Mouse (Mus musculus): ENCODE measurements around the gene Nifk.

The Nifk gene

DNA sequence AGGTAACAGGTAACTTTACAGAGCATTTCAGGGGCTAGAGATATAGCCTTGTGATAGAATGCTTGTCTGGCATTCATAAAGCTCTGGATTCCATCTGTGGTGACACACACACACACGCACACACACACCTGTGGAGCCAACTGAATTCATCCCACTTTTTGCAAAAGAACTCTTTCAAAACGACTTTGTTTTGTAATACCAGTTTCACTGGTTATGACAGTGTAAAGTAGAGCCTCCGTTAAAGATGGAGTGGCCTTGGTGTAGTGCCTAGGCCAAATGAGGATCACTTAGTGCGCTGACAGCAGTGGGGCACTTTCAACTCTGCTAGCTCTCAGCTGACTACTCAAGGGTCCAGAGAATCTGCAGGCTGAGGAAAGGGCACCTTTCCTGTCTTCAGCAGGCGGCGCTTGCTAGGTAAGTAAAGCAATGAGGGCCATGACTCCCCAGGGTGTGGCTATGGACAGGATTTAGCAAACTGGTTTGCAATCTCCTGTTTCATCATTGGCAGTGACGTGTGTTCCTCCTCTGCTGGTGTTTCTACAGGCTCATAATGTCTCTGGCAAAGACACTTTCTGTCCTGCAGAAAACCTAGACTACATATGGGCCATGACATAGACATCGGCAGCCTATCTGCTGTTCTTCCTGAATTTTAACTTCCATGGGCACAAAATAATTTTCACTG, 58.6 kb downstream of the Nifk start:
- DNase-seq (ENCODE audit: low spot score in 2 of 2): no peak

Measured in spleen, postnatal 36 days (tissue).